8 mouse cellular contexts compared by ENCODE assay signal in the genomic region with DNA sequence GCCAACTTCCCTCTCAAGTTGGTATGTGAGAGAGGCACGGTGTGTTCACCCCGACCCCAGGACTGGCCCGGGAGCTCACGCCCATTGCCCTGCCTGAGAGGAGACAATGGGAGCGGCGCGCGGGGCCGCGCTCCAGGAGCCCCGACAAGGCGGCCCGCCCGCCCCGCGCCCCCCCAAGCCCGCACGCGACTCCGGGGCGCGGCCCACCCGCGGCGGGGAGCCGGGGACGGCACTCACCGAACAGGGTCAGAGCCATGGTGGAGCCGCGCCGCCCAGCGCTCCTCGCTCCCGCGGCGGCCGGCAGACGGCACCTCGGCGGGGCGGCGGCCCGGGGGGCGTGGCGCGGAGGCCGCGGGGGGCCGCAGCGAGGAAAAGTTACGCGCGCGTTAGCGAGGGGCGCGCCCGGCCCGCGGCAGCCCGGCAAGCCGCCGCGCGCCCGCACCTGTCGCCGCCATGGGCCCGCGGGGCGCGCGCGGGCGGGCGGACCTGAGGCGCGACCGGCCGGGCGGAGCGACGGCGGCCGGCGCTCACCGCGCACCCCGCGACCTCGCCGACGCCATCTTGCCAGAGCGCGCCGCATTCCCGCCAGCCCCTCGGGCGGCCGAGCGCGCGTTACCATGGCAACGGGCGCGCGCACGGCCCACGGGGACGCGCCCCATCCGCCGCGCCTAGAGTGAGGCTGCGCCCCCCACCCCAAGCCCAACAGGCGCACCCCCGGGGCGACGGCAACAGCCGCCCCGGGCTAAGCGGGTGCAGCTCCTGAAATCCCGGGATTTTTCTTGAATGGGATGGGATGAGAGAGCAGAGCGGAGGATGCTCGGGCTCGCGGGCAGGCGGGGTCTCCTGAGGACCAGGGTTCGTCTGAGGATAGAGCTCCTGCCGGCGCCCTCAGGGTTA. TPM values are rescaled to one million over a fixed set of nuclear protein-coding genes. Genes with fewer than 3 reads are reported as not detected.
DNase-seq lines count a peak whose midpoint lies in the region; ATAC-seq lines count a peak whose summit lies in the region.

TSS of gene Chn1 (minus strand) at position 561 of the 897 bp plus-strand sequence.

- H3K4me1 ChIP-seq in erythroblast, embryonic 14.5 days (ENCODE audit: control insufficient read depth) = peaks cover 4% of the 10 kb centered on the region
- peaks cover 39% of the 10 kb centered on the region for H3K4me1 ChIP-seq in limb, embryonic 12.5 days (replicated peaks)
- peaks cover 53% of the 10 kb centered on the region for H3K4me1 ChIP-seq in midbrain, embryonic 13.5 days (replicated peaks)
- H3K4me1 ChIP-seq in stomach, embryonic 15.5 days = no peaks in the 10 kb centered on the region

- peaks cover 73% of the 10 kb centered on the region for H3K27me3 ChIP-seq in erythroblast, embryonic 14.5 days (ENCODE audit: control insufficient read depth)
- no peaks in the 10 kb centered on the region for H3K27me3 ChIP-seq in limb, embryonic 12.5 days
- H3K27me3 ChIP-seq in midbrain, embryonic 13.5 days = no peaks in the 10 kb centered on the region
- peaks cover 9% of the 10 kb centered on the region for H3K27me3 ChIP-seq in stomach, embryonic 15.5 days (replicated peaks)

- WGBS in limb, embryonic 12.5 days = under 1% methylated on average over 115 of the region's 131 CpGs
- WGBS in midbrain, embryonic 13.5 days = under 1% methylated on average over 126 of the region's 131 CpGs
- WGBS in stomach, embryonic 15.5 days = under 1% methylated on average over 100 of the region's 131 CpGs

- H3K9me3 ChIP-seq in erythroblast, embryonic 14.5 days (ENCODE audit: control insufficient read depth, low read length) = no peaks in the 10 kb centered on the region
- no peaks in the 10 kb centered on the region for H3K9me3 ChIP-seq in limb, embryonic 12.5 days
- H3K9me3 ChIP-seq in midbrain, embryonic 13.5 days = no peaks in the 10 kb centered on the region
- no peaks in the 10 kb centered on the region for H3K9me3 ChIP-seq in stomach, embryonic 15.5 days

- peak within 1 kb of the TSS; percentile 86 for H3K27ac ChIP-seq in limb, embryonic 12.5 days
- peak within 1 kb of the TSS; percentile 95 for H3K27ac ChIP-seq in midbrain, embryonic 13.5 days
- no peak within 1 kb of the TSS for H3K27ac ChIP-seq in stomach, embryonic 15.5 days

- H3K36me3 ChIP-seq in erythroblast, embryonic 14.5 days (ENCODE audit: control insufficient read depth) = no peaks in the 10 kb centered on the region
- H3K36me3 ChIP-seq in limb, embryonic 12.5 days = no peaks in the 10 kb centered on the region
- H3K36me3 ChIP-seq in midbrain, embryonic 13.5 days = no peaks in the 10 kb centered on the region
- H3K36me3 ChIP-seq in stomach, embryonic 15.5 days = no peaks in the 10 kb centered on the region

- peak within 1 kb of the TSS; percentile 89 for H3K9ac ChIP-seq in limb, embryonic 12.5 days (replicated peaks)
- H3K9ac ChIP-seq in midbrain, embryonic 13.5 days (replicated peaks) = peak within 1 kb of the TSS; percentile 84
- peak within 1 kb of the TSS; percentile 34 for H3K9ac ChIP-seq in stomach, embryonic 15.5 days

- H3K4me2 ChIP-seq in limb, embryonic 12.5 days = peak within 1 kb of the TSS; percentile 66
- H3K4me2 ChIP-seq in midbrain, embryonic 13.5 days (replicated peaks) = peak within 1 kb of the TSS; percentile 60
- H3K4me2 ChIP-seq in stomach, embryonic 15.5 days = peak within 1 kb of the TSS; percentile 90

- DNase-seq in embryo, embryonic 9.5 days (ENCODE audit: extremely low spot score) = peak; percentile 87
- DNase-seq in heart, adult 8-10 months (ENCODE audit: low spot score) = no peak
- DNase-seq in kidney, adult 9 months = peak; percentile 46

- ATAC-seq in erythroblast, adult 5-6 weeks (replicated peaks; ENCODE audit: low FRiP score, poor library complexity, severe bottlenecking) = no peak
- peak; percentile 90 for ATAC-seq in limb, embryonic 12.5 days (ENCODE audit: insufficient number of reproducible peaks, insufficient read depth, low FRiP score, low TSS enrichment, low read depth)
- peak; percentile 97 for ATAC-seq in midbrain, embryonic 13.5 days
- ATAC-seq in stomach, embryonic 15.5 days (ENCODE audit: insufficient read depth, low FRiP score, low read depth) = peak; percentile 85

- peak within 1 kb of the TSS; percentile 68 for H3K4me3 ChIP-seq in erythroblast, embryonic 14.5 days (replicated peaks)
- peak within 1 kb of the TSS; percentile 90 for H3K4me3 ChIP-seq in limb, embryonic 12.5 days (replicated peaks)
- peak within 1 kb of the TSS; percentile 75 for H3K4me3 ChIP-seq in midbrain, embryonic 13.5 days (replicated peaks)
- H3K4me3 ChIP-seq in stomach, embryonic 15.5 days (replicated peaks) = peak within 1 kb of the TSS; percentile 91

RNA-seq across cellular contexts. Expression of gene Chn1, which starts in this region (rescaled TPM):
- 0.07 TPM in 1 of 2 replicates, not detected in the other for polyA plus RNA-seq in erythroblast, embryonic 14.5 days (2012)
- not detected in 2 replicates for total RNA-seq in erythroblast, adult 5-6 weeks (2015; ENCODE audit: low replicate concordance)
- total RNA-seq in erythroblast, adult 5-6 weeks (2017; ENCODE audit: low replicate concordance) = not detected in 2 replicates
- total RNA-seq in heart, adult 8-10 months (2022) = 10 to 100 TPM; 35.8 to 43.6 (median 36.3) TPM
- polyA plus RNA-seq in limb, embryonic 12.5 days (2016; fragmentation: Nextera tagmentation; extraction: Ambion mirVana) = 38.2 and 41.9 TPM in 2 replicates
- polyA plus RNA-seq in midbrain, embryonic 13.5 days (2015; fragmentation: Nextera tagmentation; extraction: Ambion mirVana) = 105 and 109 TPM in 2 replicates
- 15.8 and 19.6 TPM in 2 replicates for polyA plus RNA-seq in stomach, embryonic 15.5 days (2015; fragmentation: Nextera tagmentation; extraction: Ambion mirVana)

Comparison
In these comparisons a context has a peak if more than half of its experiments do, and no peak if none do; other contexts are left out.
1. RNA of gene Chn1 (total RNA-seq): 35.8 to 43.6 TPM in heart, adult 8-10 months; not detected in erythroblast, adult 5-6 weeks; every median in the first group is over 10 times any median in the second.
2. RNA of gene Chn1 (polyA plus RNA-seq): 105 to 109 TPM in midbrain, embryonic 13.5 days, 38.2 to 41.9 TPM in limb, embryonic 12.5 days and 15.8 to 19.6 TPM in stomach, embryonic 15.5 days; 0.07 TPM in erythroblast, embryonic 14.5 days; every median in the first group is over 10 times any median in the second.
3. H3K9ac ChIP-seq: peak in every context shown above with its lines; median percentile 89 in limb, embryonic 12.5 days; 84 in midbrain, embryonic 13.5 days; 34 in stomach, embryonic 15.5 days.
4. Peak in every context shown above with its lines, with median percentiles within 50 percentile points of each other: H3K4me3 ChIP-seq and H3K4me2 ChIP-seq.